Mouse (Mus musculus) embryonic facial prominence, embryonic 10.5 days (tissue): ENCODE measurements around the gene Irx4. TPM values are rescaled to one million over a fixed set of nuclear protein-coding genes. Genes with fewer than 3 reads are reported as not detected.

ENCODE experiments used
- DNase-seq: peaks from one replicate; pipeline ENCODE4 v3.0.0-alpha.2; 2017; ENCODE audit warnings: low spot score
- H3K27ac ChIP-seq: fragments of 300-500 bp; sonication (generic); replicated peaks from 2 replicates; pipeline ENCODE4 v1.5.1; 2016; ENCODE audit warnings: mild to moderate bottlenecking
- H3K27me3 ChIP-seq: fragments of 300-500 bp; sonication (generic); replicated peaks from 2 replicates; pipeline ENCODE4 v1.6.1; 2016; ENCODE audit warnings: low read depth, mild to moderate bottlenecking; ENCODE audit not compliant: poor library complexity, severe bottlenecking
- H3K36me3 ChIP-seq: fragments of 300-500 bp; sonication (generic); replicated peaks from 2 replicates; pipeline ENCODE4 v1.6.1; 2016; ENCODE audit warnings: mild to moderate bottlenecking, moderate library complexity
- H3K4me1 ChIP-seq: fragments of 300-500 bp; sonication (generic); 2 replicates; pipeline ENCODE4 v1.6.1; 2016
- H3K4me3 ChIP-seq: fragments of 300-500 bp; sonication (generic); 2 replicates; pipeline ENCODE4 v1.5.1; 2016; ENCODE audit warnings: mild to moderate bottlenecking, moderate library complexity
- H3K9me3 ChIP-seq: fragments of 300-500 bp; sonication (generic); 2 replicates; pipeline ENCODE4 v1.6.1; 2016; ENCODE audit warnings: mild to moderate bottlenecking
- WGBS: fragments of 180-500 bp; shearing (Covaris S2); methylation state at CpG from one replicate; pipeline ENCODE4 v1.1.7; 2016; 5-methylcytosine and 5-hydroxymethylcytosine counted together
- polyA plus RNA-seq: library from polyadenylated mRNA; unstranded; fragments of >200 nt; fragmentation: Nextera tagmentation; extraction: Ambion mirVana; gene quantifications from 2 replicates; pipeline ENCODE4 v1.2.1, GENCODE M21; 2016

Irx4 gene
- polyA plus RNA-seq, 1 experiment from 2014 or later = 3.8 TPM

- 51% methylated on average over 4 of the region's 4 CpGs for WGBS
- H3K4me1 ChIP-seq = peaks cover 11% of the 10 kb centered on the region; the same call in 1 of the 2 replicates
- DNase-seq = no peak
- no peak overlapping the region for H3K4me3 ChIP-seq
- no peaks in the 10 kb centered on the region for H3K36me3 ChIP-seq
- no peak overlapping the region for H3K27ac ChIP-seq
- H3K9me3 ChIP-seq = no peaks in the 10 kb centered on the region
- H3K27me3 ChIP-seq = peaks cover 37% of the 10 kb centered on the region
Observed at GRCm38 (mm10) chr13:73306085-73306410, 45.8 kb downstream of the Irx4 start.

GRCm38 (mm10) chr13:73306430-73306829 lies 46.2 kb downstream of the Irx4 start:
- Histone ChIP-seq H3K4me1 (peaks cover 11% of the 10 kb centered on the region; the same call in 1 of the 2 replicates), H3K27me3 (peaks cover 37% of the 10 kb centered on the region), H3K27ac (no peak overlapping the region), H3K36me3 (no peaks in the 10 kb centered on the region), H3K4me3 (no peak overlapping the region), H3K9me3 (no peaks in the 10 kb centered on the region)
- no peak for DNase-seq
- 56% methylated on average over 4 of the region's 4 CpGs for WGBS

- Histone ChIP-seq H3K4me3 (no peak overlapping the region), H3K36me3 (0 out of 2 replicates have a peak, but pooled peaks cover 3% of the 10 kb centered on the region), H3K27me3 (peaks cover 22% of the 10 kb centered on the region), H3K4me1 (peaks cover 7% of the 10 kb centered on the region; the same call in 1 of the 2 replicates), H3K9me3 (no peaks in the 10 kb centered on the region), H3K27ac (no peak overlapping the region; the same call in 1 of the 2 replicates)
- DNase-seq = peak; percentile 79
- 29% methylated on average over 8 of the region's 8 CpGs for WGBS
Observed at GRCm38 (mm10) chr13:73310183-73310929, 50.1 kb downstream of the Irx4 start.

Other genes starting within 250 kb of the Irx4 start
- 135 and 140 TPM in 2 replicates for gene Mrpl36, start 68.0 kb downstream of the Irx4 start, polyA plus RNA-seq
- gene Ndufs6, start 68.1 kb downstream of the Irx4 start, polyA plus RNA-seq = 401 and 406 TPM in 2 replicates
- 59.4 and 60.5 TPM in 2 replicates for gene Lpcat1, start 206.7 kb downstream of the Irx4 start, polyA plus RNA-seq